Mouse (Mus musculus): ENCODE results near the gene Ces1a. TPM values are rescaled to one million over a fixed set of nuclear protein-coding genes. Genes with fewer than 3 reads are reported as not detected.

The Ces1a gene
- polyA plus RNA-seq, 1 experiment: 0.44 TPM

- TF ChIP-seq CTCF (IDR thresholded peaks at IDR 0.05; ENCODE audit: borderline replicate concordance, insufficient read depth, low read length) (peak; percentile 95), POLR2A (IDR thresholded peaks at IDR 0.05; ENCODE audit: low read depth, low read length) (no peak)
- Histone ChIP-seq H3K27ac (ENCODE audit: insufficient read depth, low read length) (no peak overlapping the region), H3K4me3 (ENCODE audit: insufficient read depth, low read length) (no peak overlapping the region), H3K4me1 (ENCODE audit: control insufficient read depth, insufficient read depth, low read length) (no peaks in the 10 kb centered on the region)
These were observed 36.6 kb downstream of the Ces1a start for GRCm38 (mm10) chr8:93011439-93011838.

- H3K27ac ChIP-seq (ENCODE audit: insufficient read depth, low read length): no peak overlapping the region
- H3K4me1 ChIP-seq (ENCODE audit: control insufficient read depth, insufficient read depth, low read length): no peaks in the 10 kb centered on the region
- H3K4me3 ChIP-seq (ENCODE audit: insufficient read depth, low read length): no peak overlapping the region
These were observed 37.7 kb downstream of the Ces1a start for GRCm38 (mm10) chr8:93010286-93010685.

GRCm38 (mm10) chr8:92998600-92998999 is 49.4 kb downstream of the Ces1a start:
- Histone ChIP-seq H3K4me3 (ENCODE audit: insufficient read depth, low read length) (no peak overlapping the region), H3K27ac (ENCODE audit: insufficient read depth, low read length) (no peak overlapping the region), H3K4me1 (ENCODE audit: control insufficient read depth, insufficient read depth, low read length) (no peaks in the 10 kb centered on the region)
- TF ChIP-seq CTCF (IDR thresholded peaks at IDR 0.05; ENCODE audit: borderline replicate concordance, insufficient read depth, low read length) (no peak), POLR2A (IDR thresholded peaks at IDR 0.05; ENCODE audit: low read depth, low read length) (no peak)

More at GRCm38 (mm10) chr8:93010286-93010685, 37.7 kb downstream of the Ces1a start:
- TF ChIP-seq CTCF (IDR thresholded peaks at IDR 0.05; ENCODE audit: borderline replicate concordance, insufficient read depth, low read length) (no peak), POLR2A (IDR thresholded peaks at IDR 0.05; ENCODE audit: low read depth, low read length) (no peak)

- no peak overlapping the region for H3K27ac ChIP-seq (ENCODE audit: insufficient read depth, low read length)
- TF ChIP-seq POLR2A (IDR thresholded peaks at IDR 0.05; ENCODE audit: low read depth, low read length): no peak
- peak; percentile 57; the same call in 1 of the 2 replicates for TF ChIP-seq CTCF (IDR thresholded peaks at IDR 0.05; ENCODE audit: borderline replicate concordance, insufficient read depth, low read length)
- H3K4me3 ChIP-seq (ENCODE audit: insufficient read depth, low read length): no peak overlapping the region
These were observed 51.2 kb downstream of the Ces1a start for GRCm38 (mm10) chr8:92996840-92997239.

GRCm38 (mm10) chr8:92984376-92984775 is 63.6 kb downstream of the Ces1a start:
- TF ChIP-seq POLR2A (IDR thresholded peaks at IDR 0.05; ENCODE audit: low read depth, low read length): no peak
- no peak overlapping the region for H3K4me3 ChIP-seq (ENCODE audit: insufficient read depth, low read length)
- H3K4me1 ChIP-seq (ENCODE audit: control insufficient read depth, insufficient read depth, low read length): no peaks in the 10 kb centered on the region
- H3K27ac ChIP-seq (ENCODE audit: insufficient read depth, low read length): no peak overlapping the region

More at GRCm38 (mm10) chr8:92996840-92997239, 51.2 kb downstream of the Ces1a start:
- H3K4me1 ChIP-seq (ENCODE audit: control insufficient read depth, insufficient read depth, low read length): no peaks in the 10 kb centered on the region

GRCm38 (mm10) chr8:92982491-92982890 is 65.5 kb downstream of the Ces1a start:
- no peak overlapping the region for H3K27ac ChIP-seq (ENCODE audit: insufficient read depth, low read length)
- no peak overlapping the region for H3K4me3 ChIP-seq (ENCODE audit: insufficient read depth, low read length)
- TF ChIP-seq POLR2A (IDR thresholded peaks at IDR 0.05; ENCODE audit: low read depth, low read length) (no peak), CTCF (IDR thresholded peaks at IDR 0.05; ENCODE audit: borderline replicate concordance, insufficient read depth, low read length) (no peak)
- no peaks in the 10 kb centered on the region for H3K4me1 ChIP-seq (ENCODE audit: control insufficient read depth, insufficient read depth, low read length)

GRCm38 (mm10) chr8:92976656-92977055 is 71.3 kb downstream of the Ces1a start:
- H3K4me3 ChIP-seq (ENCODE audit: insufficient read depth, low read length): no peak overlapping the region

GRCm38 (mm10) chr8:92972949-92973348 is 75.0 kb downstream of the Ces1a start:
- no peaks in the 10 kb centered on the region for H3K4me1 ChIP-seq (ENCODE audit: control insufficient read depth, insufficient read depth, low read length)
- no peak overlapping the region for H3K4me3 ChIP-seq (ENCODE audit: insufficient read depth, low read length)
- no peak overlapping the region for H3K27ac ChIP-seq (ENCODE audit: insufficient read depth, low read length)
- TF ChIP-seq CTCF (IDR thresholded peaks at IDR 0.05; ENCODE audit: borderline replicate concordance, insufficient read depth, low read length): no peak
- no peak for TF ChIP-seq POLR2A (IDR thresholded peaks at IDR 0.05; ENCODE audit: low read depth, low read length)

More at GRCm38 (mm10) chr8:92976656-92977055, 71.3 kb downstream of the Ces1a start:
- no peak for TF ChIP-seq POLR2A (IDR thresholded peaks at IDR 0.05; ENCODE audit: low read depth, low read length)
- no peak for TF ChIP-seq CTCF (IDR thresholded peaks at IDR 0.05; ENCODE audit: borderline replicate concordance, insufficient read depth, low read length)
- H3K4me1 ChIP-seq (ENCODE audit: control insufficient read depth, insufficient read depth, low read length): no peaks in the 10 kb centered on the region
- H3K27ac ChIP-seq (ENCODE audit: insufficient read depth, low read length): no peak overlapping the region

Other genes starting within 250 kb of the Ces1a start
- gene Mmp2, start 220.9 kb downstream of the Ces1a start, polyA plus RNA-seq (2011; ENCODE audit: insufficient read length, low read depth, missing spikeins): 359 and 374 TPM in 2 replicates
- gene Lpcat2, start 192.9 kb downstream of the Ces1a start, polyA plus RNA-seq (2011; ENCODE audit: insufficient read length, low read depth, missing spikeins): 4.3 and 7.6 TPM in 2 replicates
- gene Capns2, start 146.8 kb downstream of the Ces1a start, polyA plus RNA-seq (2011; ENCODE audit: insufficient read length, low read depth, missing spikeins): 1.7 TPM in 1 of 2 replicates, not detected in the other
- gene Slc6a2, start 88.1 kb downstream of the Ces1a start, polyA plus RNA-seq (2011; ENCODE audit: insufficient read length, low read depth, missing spikeins): 0.09 TPM in 1 of 2 replicates, not detected in the other
- not detected in 2 replicates for gene Ces1b, start 31.8 kb upstream of the Ces1a start, polyA plus RNA-seq (2011; ENCODE audit: insufficient read length, low read depth, missing spikeins)
- not detected in 2 replicates for gene Ces1c, start 83.1 kb upstream of the Ces1a start, polyA plus RNA-seq (2011; ENCODE audit: insufficient read length, low read depth, missing spikeins)
- gene Ces1d, start 149.6 kb upstream of the Ces1a start, polyA plus RNA-seq (2011; ENCODE audit: insufficient read length, low read depth, missing spikeins): not detected in 2 replicates
- not detected in 2 replicates for gene Ces1e, start 181.4 kb upstream of the Ces1a start, polyA plus RNA-seq (2011; ENCODE audit: insufficient read length, low read depth, missing spikeins)
- gene Ces1f, start 231.6 kb upstream of the Ces1a start, polyA plus RNA-seq (2011; ENCODE audit: insufficient read length, low read depth, missing spikeins): not detected in 2 replicates